Mouse (Mus musculus) megakaryocyte-erythroid progenitor cell, adult 5-6 weeks (primary cell): Measurements from ENCODE around the gene Rassf10. TPM values are rescaled to one million over a fixed set of nuclear protein-coding genes. Genes with fewer than 3 reads are reported as not detected.

Experiments used
- ATAC-seq: replicated peaks from 2 replicates; pipeline ENCODE4 v1.8.0; 2016; ENCODE audit warnings: mild to moderate bottlenecking, inconsistent platforms; ENCODE audit not compliant: severe bottlenecking, poor library complexity, low FRiP score, low TSS enrichment
- total RNA-seq, 2 experiments: library from RNA; stranded (forward) in 1 of 2; stranded (reverse) in 1 of 2; fragments of 200-1000, 215-1000 nt in 1 of 2; fragments of >200 nt in 1 of 2; fragmentation: Nextera tagmentation in 1 of 2; gene quantifications; 2 replicates each; pipeline ENCODE4 v1.2.3; 2014 to 2017

Gene Rassf10
- total RNA-seq, 2 experiments from 2014 or later, result not detected

- ATAC-seq, result 0 out of 2 replicates have a peak, but pooled peaks have one; percentile 24
These were observed 1.5 kb downstream of the Rassf10 start for GRCm38 (mm10) chr7:112955103-112955827.

- no peak for ATAC-seq
These were observed 2.2 kb downstream of the Rassf10 start for GRCm38 (mm10) chr7:112955955-112956354.

DNA sequence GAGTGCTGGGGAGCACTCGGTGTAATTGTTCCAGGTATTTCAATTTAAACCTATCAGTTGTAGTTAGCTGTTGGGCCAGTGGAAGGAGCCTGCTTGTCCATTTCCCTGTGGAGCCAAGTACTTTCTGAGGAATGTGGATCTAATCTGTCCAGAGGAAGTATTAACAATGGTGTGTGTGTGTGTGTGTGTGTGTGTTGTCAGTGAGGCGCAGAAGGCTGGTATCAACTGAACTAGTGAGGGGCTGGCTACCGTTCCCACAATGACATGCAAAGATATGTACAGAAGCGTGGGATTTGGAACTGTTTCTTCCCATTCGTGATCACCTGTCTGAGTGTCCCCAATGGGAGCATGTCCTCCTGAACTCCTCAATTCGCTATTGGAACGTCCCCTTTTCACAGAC is 3.2 kb downstream of the Rassf10 start:
- no peak for ATAC-seq

- ATAC-seq, result no peak
These were observed 3.9 kb downstream of the Rassf10 start for GRCm38 (mm10) chr7:112957630-112958029.

- no peak for ATAC-seq
These were observed 12.6 kb downstream of the Rassf10 start for GRCm38 (mm10) chr7:112966382-112966781.

DNA sequence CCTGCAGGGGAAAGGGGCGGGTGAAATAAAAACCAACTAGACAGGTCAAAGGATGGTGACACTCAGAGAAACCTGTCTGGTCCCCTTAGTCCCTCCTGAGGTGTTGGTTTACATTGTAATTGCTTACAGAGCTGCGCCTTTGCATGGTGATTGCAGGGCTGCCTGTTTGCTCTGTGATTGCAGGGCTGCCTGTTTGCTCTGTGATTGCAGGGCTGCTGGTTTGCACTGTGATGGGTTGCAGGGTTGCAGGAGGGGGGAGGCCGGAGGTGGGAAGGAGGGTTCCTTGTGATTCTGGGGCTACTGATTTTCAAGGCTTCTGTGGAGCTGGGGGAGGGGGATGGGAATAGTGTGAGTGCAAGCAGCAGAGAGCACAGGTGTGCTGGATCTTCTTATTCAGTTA is 13.0 kb downstream of the Rassf10 start:
- no peak for ATAC-seq

DNA sequence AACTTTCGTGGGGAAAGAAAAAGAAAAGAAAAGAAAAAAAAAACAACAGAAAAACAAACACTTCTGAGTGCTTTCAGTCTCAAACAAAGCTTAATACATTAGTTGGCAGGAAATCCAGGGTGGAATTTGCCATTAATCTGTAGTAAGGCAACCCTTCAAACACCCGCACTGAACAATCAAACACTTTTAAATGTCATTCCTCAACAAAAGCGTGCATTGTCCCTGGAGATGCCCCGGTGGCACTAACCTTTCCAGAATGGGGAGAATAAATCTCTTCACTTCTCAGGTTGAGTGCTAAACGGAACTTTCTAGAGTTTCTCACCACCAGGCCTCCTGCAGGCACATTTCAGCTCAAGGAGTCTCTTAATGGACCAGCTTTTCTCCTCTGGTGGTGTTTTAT is 29.6 kb downstream of the Rassf10 start:
- no peak for ATAC-seq

DNA sequence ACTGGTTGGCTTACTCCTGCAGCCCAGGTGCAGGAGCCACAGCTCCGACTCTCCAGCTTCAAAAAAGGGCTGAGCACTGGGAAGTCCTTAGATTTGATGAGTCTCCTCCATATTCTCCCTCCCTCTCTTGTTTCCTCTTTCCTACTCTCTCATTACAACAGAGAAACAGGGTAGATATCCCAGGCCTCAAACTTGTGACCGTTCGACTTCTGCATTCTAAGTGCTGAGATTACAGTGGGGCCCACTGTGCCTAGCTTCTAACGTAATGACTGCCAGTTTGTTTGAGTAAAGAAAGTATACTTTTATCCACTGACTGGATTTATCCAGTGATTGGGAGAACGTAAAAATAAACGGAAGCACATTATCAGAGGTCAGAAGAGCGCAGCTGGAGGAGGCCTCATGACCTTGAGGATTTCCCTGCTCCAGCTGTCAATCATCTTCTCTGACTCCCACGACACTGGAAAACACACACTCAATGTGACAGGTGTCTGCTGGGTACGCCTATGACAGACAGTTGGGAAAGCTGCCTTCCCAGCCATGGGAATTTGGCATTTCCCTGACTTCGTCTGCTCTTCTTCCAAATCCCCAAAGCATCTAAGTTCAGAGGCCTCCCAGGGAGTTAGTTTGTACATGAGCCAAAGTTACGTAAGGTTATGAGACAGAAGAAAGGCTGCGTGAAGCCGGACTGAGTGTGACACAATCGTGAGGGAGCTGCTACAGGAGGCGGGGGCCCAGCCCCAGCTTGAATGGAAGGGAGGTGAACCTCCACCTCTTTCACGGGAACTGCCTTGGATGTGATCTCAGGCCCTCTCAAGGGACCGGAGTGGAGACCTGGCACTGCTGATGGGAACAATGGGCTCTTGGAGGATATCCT is 31.2 kb downstream of the Rassf10 start:
- ATAC-seq, result no peak

- no peak for ATAC-seq
These were observed 31.8 kb downstream of the Rassf10 start for GRCm38 (mm10) chr7:112985578-112985949.

DNA sequence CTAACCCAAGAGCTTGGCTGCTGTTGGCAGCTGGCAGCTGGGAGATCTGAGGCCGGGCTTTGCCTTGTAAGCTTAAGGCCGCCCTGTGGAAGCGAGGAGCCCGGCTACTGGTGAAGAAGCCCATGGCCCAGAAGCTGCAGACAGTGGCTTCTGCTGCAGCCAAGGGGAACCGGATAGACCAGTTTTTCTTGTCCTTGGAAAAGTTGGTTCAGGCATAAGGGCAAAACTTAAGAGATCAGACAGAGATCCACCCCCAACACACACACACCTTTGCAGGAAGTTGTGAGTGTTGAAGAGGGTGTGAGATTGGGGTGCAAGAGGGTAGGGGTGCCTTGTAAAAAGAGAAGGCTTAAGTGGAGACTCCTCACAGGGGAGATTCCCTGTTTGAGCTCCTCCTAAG is 39.2 kb downstream of the Rassf10 start:
- ATAC-seq, result no peak

DNA sequence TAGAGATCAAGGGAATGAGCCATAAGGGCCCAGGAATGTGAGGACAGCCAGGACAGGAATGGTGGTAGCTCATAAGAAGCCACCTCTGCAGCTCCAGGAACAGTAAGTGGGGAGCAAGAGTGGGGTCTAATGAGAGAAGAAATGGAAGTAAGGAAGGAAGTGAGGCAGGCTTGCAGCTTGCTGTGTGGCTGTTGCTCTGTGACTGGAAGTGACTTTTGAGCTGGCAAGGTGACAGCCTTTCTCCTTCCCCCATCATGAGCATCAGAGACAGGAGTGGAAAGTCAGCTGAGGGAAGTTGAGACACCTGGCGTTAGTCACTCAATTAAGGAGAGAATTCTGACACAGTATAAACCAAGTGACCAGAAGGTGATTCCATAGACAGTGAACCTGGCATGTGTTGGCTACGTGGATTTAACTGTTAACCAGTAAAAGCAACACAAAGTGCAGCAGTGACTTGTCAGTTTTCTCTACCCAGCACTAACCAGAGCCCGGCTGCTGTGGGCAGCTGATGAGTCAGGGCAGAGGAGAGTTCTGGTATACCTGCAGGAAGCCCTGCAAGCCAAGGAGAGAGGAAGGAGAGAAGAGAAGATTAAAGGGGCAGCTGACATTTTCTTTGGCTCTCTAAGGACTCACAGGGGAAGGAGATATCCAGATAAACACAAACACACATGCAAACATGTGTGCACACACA is 49.9 kb downstream of the Rassf10 start:
- no peak for ATAC-seq

DNA sequence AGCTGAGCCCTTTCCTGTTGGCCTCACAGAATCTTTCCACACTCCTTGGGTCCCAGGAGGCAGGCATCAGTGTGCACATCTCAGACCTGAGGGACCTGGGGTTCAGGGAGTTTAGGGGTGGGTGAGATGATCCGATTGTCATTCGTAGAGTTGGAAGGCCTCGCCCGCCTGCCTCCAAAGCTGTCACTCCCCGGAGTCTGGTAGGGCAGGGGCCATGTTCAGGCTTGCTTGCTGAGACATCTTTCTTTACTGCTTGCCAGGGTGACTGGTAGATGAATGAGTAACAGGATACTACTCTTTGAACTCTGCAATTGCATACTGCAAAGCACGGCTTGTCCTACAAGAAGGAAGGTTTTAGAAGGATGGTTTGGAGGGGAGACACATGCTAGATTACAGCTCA is 52.0 kb downstream of the Rassf10 start:
- ATAC-seq, result no peak
